Mouse (Mus musculus): ENCODE results near the gene Kcnk16.
"Not testable (repeated sequence)": the region's sequence is repeated elsewhere in the genome, so short reads cannot be mapped to it uniquely, and the experiment has no call there.

The Kcnk16 gene

GRCm38 (mm10) chr14:20269082-20269809, at the start of gene Kcnk16:
Kcnk16 (minus strand) TSS chr14:20269199.
- DNase-seq (ENCODE audit: inconsistent age in 2 of 2, low spot score in 1 of 2): no peak

DNA sequence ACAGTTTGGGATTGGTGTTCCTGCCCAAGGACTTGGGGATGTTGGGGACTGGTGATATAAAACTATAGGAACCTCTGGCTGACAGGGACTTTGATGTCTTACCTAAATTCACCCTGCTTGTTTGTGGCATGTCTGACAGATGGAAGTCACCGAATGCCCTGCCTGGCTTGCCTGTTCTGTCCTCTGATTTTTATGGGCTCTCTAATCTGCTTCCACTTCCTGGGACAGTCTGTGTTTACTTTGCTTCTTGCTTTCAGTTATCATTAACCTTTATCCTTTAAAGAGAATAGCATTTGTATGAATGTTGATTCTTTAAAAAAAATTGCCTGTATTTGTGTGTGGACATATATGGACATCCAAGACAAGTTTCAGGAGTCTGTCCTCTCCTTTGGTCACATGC, 46.1 kb upstream of the Kcnk16 start:
- DNase-seq (ENCODE audit: inconsistent age in 2 of 2, low spot score in 1 of 2): no peak

DNA sequence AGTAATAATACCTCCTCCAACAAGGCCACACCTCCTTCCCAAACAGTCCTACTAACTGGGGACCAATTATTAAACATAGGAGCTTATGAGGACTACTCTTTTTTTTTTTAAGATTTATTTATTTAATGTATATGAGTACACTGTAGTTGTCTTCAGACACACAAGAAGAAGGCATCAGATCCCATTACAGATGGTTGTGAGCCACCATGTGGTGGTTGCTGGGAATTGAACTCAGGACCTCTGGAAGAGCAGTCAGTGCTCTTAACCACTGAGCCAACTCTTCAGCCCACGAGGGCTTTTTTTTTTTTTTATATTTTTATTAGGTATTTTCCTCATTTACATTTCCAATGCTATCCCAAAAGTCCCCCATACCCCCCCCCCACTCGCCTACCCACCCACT, 36.1 kb upstream of the Kcnk16 start:
- DNase-seq (ENCODE audit: inconsistent age in 2 of 2, low spot score in 1 of 2): not testable (repeated sequence)

- peak; percentile 41 to 87 for DNase-seq (ENCODE audit: inconsistent age in 2 of 2, low spot score in 1 of 2)
Measured at GRCm38 (mm10) chr14:20298131-20298530, 29.1 kb upstream of the Kcnk16 start.

- DNase-seq (ENCODE audit: inconsistent age in 2 of 2, low spot score in 1 of 2): peak in 1 of 2 experiments; percentile 32
Measured at GRCm38 (mm10) chr14:20297616-20298015, 28.6 kb upstream of the Kcnk16 start.

DNA sequence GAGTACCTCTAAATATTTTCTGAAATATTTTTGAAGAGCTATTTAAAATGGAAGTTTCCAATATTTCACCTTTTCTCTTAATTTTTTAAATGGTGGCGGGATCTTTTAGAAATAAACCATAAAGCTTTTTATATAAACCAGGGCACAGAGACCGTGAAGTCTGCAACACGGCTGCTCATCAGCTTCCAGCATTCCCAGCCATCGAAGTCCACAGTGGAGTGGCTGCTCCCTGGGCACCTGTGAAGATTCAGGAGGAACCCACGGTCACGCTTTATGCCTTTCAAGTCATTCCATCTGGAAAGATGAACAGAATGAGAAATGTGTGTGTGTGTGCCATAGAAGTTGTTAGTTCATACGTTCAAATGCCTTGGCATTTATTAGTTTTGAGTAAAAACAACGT, 25.9 kb upstream of the Kcnk16 start:
- DNase-seq (ENCODE audit: inconsistent age in 2 of 2, low spot score in 1 of 2): peak in 1 of 2 experiments; percentile 60

DNA sequence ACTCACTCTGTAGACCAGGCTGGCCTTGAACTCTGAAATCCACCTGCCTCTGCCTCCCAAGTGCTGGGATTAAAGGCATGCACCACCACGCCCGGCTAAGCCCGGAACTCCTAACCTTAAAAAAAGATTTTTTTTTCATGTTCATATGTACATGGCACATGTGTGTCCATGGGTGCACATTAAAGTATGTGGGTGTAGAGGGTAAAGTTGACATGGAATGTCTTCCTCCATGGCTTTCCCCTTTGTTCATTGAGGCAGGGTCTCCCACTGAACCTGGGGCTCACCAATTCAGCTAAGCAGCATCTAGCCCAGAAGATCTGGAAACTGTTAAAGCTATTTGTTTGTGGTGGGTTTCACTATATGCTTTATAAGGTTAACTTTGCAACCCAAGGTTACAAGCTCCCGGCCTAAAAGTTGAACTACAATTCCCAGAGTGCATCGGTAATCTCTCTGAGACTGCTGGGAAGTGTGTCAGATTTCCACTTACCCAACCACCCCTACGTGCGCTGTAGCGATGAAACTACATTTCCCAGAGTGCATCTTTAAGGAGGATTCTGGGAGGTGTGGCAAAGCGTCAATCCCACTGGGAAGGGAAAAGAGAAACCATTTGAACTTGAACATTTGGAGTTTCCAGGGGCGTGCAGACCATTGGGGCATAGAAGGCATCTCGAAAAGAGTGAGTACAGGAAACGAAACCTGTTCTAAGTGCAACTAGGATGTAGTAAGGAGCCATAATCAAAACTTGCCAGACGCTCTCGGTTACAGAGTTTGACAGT, 25.3 kb upstream of the Kcnk16 start, which contains the start of gene Nudt13:
Gene Nudt13 (plus strand): TSS at position 581 of the 776 bp plus-strand sequence.
- peak; percentile 89 to 96 for DNase-seq (ENCODE audit: inconsistent age in 2 of 2, low spot score in 1 of 2)

GRCm38 (mm10) chr14:20291391-20291790, 22.4 kb upstream of the Kcnk16 start:
- DNase-seq (ENCODE audit: inconsistent age in 2 of 2, low spot score in 1 of 2): no peak

- DNase-seq (ENCODE audit: inconsistent age in 2 of 2, low spot score in 1 of 2): peak in 1 of 2 experiments; percentile 37
Measured at GRCm38 (mm10) chr14:20268421-20268820, 578 bp downstream of the Kcnk16 start.

GRCm38 (mm10) chr14:20262346-20262745, 6.7 kb downstream of the Kcnk16 start:
- no peak for DNase-seq (ENCODE audit: inconsistent age in 2 of 2, low spot score in 1 of 2)

- peak; percentile 73 to 95 for DNase-seq (ENCODE audit: inconsistent age in 2 of 2, low spot score in 1 of 2)
Measured at GRCm38 (mm10) chr14:20258185-20259113, 10.6 kb downstream of the Kcnk16 start.

GRCm38 (mm10) chr14:20250237-20251171, 18.5 kb downstream of the Kcnk16 start:
- peak in 1 of 2 experiments; percentile 54 for DNase-seq (ENCODE audit: inconsistent age in 2 of 2, low spot score in 1 of 2)

GRCm38 (mm10) chr14:20248001-20248400, 21.0 kb downstream of the Kcnk16 start:
- peak in 1 of 2 experiments; percentile 83 for DNase-seq (ENCODE audit: inconsistent age in 2 of 2, low spot score in 1 of 2)

DNA sequence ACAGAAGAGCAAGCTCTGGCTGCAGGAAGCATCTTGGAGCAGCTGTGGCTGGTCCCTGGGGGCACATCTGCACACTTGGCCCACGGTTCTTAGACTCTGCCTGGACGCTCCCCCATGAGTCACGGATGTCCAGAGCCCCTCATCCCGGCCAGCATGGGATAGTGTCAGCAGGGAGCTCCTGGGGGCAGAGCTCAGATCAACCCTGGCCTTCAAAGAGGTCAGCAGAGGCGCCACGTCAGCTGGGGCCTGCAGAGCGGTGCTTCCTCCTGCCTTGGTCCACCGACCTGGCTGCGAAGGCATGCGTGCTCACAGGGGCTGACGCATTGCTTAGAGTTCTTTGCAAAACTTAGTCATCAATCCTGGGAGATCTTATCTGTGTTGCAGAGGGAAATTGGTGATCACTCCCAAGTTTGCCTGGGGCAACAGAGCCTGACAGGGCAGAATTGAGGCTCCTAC, 22.2 kb downstream of the Kcnk16 start:
- DNase-seq (ENCODE audit: inconsistent age in 2 of 2, low spot score in 1 of 2): peak; percentile 81 to 86

GRCm38 (mm10) chr14:20245861-20246260, 23.1 kb downstream of the Kcnk16 start:
- peak in 1 of 2 experiments; percentile 72 for DNase-seq (ENCODE audit: inconsistent age in 2 of 2, low spot score in 1 of 2)

DNA sequence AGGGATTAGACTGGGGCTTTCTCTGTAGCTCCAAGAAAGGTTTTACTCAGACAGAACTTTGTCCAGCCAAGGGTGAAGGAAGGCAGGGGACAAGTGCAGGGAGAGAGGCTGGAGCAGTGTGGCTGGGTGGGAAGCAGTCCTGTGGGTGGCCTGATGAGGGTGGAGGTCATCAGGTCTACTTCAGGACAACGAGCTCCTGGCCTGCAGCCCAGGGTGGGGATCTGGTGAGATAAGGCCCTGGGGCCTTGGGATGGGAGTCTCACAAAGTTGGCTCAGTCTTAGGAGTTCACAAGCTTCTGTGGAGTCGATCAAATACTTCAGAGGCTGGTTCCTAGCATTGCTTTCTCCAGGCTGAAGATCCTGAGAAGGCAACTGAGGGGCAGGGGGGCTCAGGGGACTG, 23.7 kb downstream of the Kcnk16 start:
- peak; percentile 46 to 51 for DNase-seq (ENCODE audit: inconsistent age in 2 of 2, low spot score in 1 of 2)

GRCm38 (mm10) chr14:20243158-20243557, 25.8 kb downstream of the Kcnk16 start:
- DNase-seq (ENCODE audit: inconsistent age in 2 of 2, low spot score in 1 of 2): no peak

DNA sequence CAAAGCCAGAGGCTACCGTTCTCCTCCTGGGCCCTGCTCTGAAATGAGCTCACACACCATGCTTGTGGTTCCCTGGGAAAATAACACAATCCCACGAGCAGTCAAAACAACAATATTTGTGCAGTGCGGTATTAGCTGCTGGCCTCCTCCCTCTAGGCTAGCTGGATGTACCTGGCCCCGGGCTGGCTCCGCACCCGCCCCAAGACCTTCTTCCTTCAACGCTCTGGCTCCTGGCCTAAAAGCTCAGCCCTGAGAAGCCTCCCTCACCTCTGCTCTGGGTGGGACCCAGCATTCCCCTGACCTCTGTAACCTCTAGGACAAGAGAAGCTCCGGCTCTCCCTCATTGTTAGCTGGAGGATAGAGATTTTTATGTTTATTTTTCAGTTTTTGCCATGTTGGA, 26.5 kb downstream of the Kcnk16 start:
- DNase-seq (ENCODE audit: inconsistent age in 2 of 2, low spot score in 1 of 2): no peak

GRCm38 (mm10) chr14:20234403-20234802, 34.6 kb downstream of the Kcnk16 start:
- DNase-seq (ENCODE audit: inconsistent age in 2 of 2, low spot score in 1 of 2): no peak
